Mouse (Mus musculus) gastrocnemius, postnatal 10 days (tissue): ENCODE data around the gene Pex7. TPM values are rescaled to one million over a fixed set of nuclear protein-coding genes. Genes with fewer than 3 reads are reported as not detected.

Source experiments
- DNase-seq: peaks from one replicate; pipeline ENCODE4 v3.0.0; 2021; ENCODE audit warnings: mixed read lengths
- total RNA-seq, 2 experiments: library from RNA; stranded (reverse); gene quantifications; 2 replicates each; pipeline ENCODE4 v1.2.3; 2021

Pex7 gene
- total RNA-seq, 2 experiments from 2014 or later, result 13.6 to 13.9 TPM

DNA sequence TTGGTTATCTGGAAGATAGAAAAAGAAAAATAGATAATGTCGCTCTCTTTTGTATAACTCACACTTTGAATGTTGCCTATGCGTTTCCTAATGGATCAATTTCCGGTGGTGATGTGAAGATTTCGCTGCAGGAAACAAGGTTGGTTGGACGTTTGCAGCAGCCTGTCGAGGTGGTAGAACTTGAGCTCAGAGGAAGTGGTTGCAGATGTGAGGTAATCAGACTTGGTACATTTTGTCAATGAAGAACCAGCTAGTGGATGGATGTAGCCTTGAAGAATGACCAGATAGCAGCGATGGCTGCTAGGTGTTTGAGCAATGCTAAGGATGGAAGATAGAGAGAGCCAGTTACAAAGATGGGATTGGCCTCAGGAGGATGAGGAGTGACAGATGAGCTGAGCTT is 102.7 kb downstream of the Pex7 start:
- DNase-seq, result no peak

Other genes starting within 250 kb of the Pex7 start
- gene Il20ra, start 195.1 kb downstream of the Pex7 start, total RNA-seq, result not detected
- not detected for gene Slc35d3, start 56.2 kb downstream of the Pex7 start, total RNA-seq
- 10 to 100 TPM in 1 of 2 experiments, 1 to 10 TPM in 1; 9.5 to 10.3 TPM for gene Map3k5, start 26.8 kb upstream of the Pex7 start, total RNA-seq
- gene Map7, start 240.8 kb upstream of the Pex7 start, total RNA-seq, result 1 to 10 TPM; 1.9 to 2.0 TPM